Mouse (Mus musculus): Measurements from ENCODE around the gene Olr1. TPM values are rescaled to one million over a fixed set of nuclear protein-coding genes. Genes with fewer than 3 reads are reported as not detected.
A peak's percentile ranks its signal among the peaks of the same experiment; 100 is the strongest.

The Olr1 gene
- total RNA-seq (2012; rRNA removed) = 0.45 TPM in 1 of 2 replicates, not detected in the other

- Histone ChIP-seq H3K27ac (ENCODE audit: insufficient read depth, low read depth, low read length, poor library complexity, severe bottlenecking) (no peak within 1 kb of the TSS), H3K9ac (ENCODE audit: insufficient read depth, low read depth, low read length, poor library complexity, severe bottlenecking) (no peak within 1 kb of the TSS), H3K4me1 (ENCODE audit: control insufficient read depth in 2 of 2, insufficient read depth in 2 of 2, low read length in 2 of 2, poor library complexity in 1 of 2) (no peaks in the 10 kb centered on the region), H3K36me3 (ENCODE audit: control insufficient read depth, insufficient read depth, low read length, poor library complexity, severe bottlenecking) (no peaks in the 10 kb centered on the region), H3K9me3 (ENCODE audit: control insufficient read depth, insufficient read depth, low read depth, low read length) (no peaks in the 10 kb centered on the region), H3K4me3 (ENCODE audit: insufficient read depth in 1 of 2, low read depth in 1 of 2, low read length in 2 of 2, poor library complexity in 1 of 2, severe bottlenecking in 1 of 2) (no peak within 1 kb of the TSS)
- TF ChIP-seq MAFK (IDR thresholded peaks at IDR 0.05; ENCODE audit: insufficient read depth, low read depth, low read length) = no peak
- no peak for TF ChIP-seq HCFC1 (IDR thresholded peaks at IDR 0.05; ENCODE audit: borderline replicate concordance, insufficient read depth, low read length)
- TF ChIP-seq ZNF384 (IDR thresholded peaks at IDR 0.05; ENCODE audit: low read depth, low read length) = no peak
- TF ChIP-seq CHD2 (IDR thresholded peaks at IDR 0.05; ENCODE audit: low read depth, low read length) = no peak
- no peak for TF ChIP-seq ZC3H11A (IDR thresholded peaks at IDR 0.05; ENCODE audit: borderline replicate concordance, low read depth, low read length)
- DNase-seq (ENCODE audit: low read depth, low spot score) = no peak
- in situ Hi-C loops (cut with MboI; ENCODE audit: low sequenced_read_pairs in 2 of 2, unreplicated experiment in 2 of 2) = no loop called here
Measured at GRCm38 (mm10) chr6:129507024-129507423, at the start of gene Olr1. Olr1 (minus strand) TSS chr6:129507165.

- Histone ChIP-seq H3K4me1 (ENCODE audit: control insufficient read depth in 2 of 2, insufficient read depth in 2 of 2, low read length in 2 of 2, poor library complexity in 1 of 2) (no peaks in the 10 kb centered on the region), H3K4me3 (ENCODE audit: insufficient read depth in 1 of 2, low read depth in 1 of 2, low read length in 2 of 2, poor library complexity in 1 of 2, severe bottlenecking in 1 of 2) (no peak overlapping the region), H3K9ac (ENCODE audit: insufficient read depth, low read depth, low read length, poor library complexity, severe bottlenecking) (no peak overlapping the region), H3K9me3 (ENCODE audit: control insufficient read depth, insufficient read depth, low read depth, low read length) (no peaks in the 10 kb centered on the region), H3K27ac (ENCODE audit: insufficient read depth, low read depth, low read length, poor library complexity, severe bottlenecking) (no peak overlapping the region), H3K36me3 (ENCODE audit: control insufficient read depth, insufficient read depth, low read length, poor library complexity, severe bottlenecking) (no peaks in the 10 kb centered on the region)
- no peak for DNase-seq (ENCODE audit: low read depth, low spot score)
- TF ChIP-seq ZNF384 (IDR thresholded peaks at IDR 0.05; ENCODE audit: low read depth, low read length) (no peak), HCFC1 (IDR thresholded peaks at IDR 0.05; ENCODE audit: borderline replicate concordance, insufficient read depth, low read length) (no peak), ZC3H11A (IDR thresholded peaks at IDR 0.05; ENCODE audit: borderline replicate concordance, low read depth, low read length) (no peak), MAFK (IDR thresholded peaks at IDR 0.05; ENCODE audit: insufficient read depth, low read depth, low read length) (no peak)
- in situ Hi-C loops (cut with MboI; ENCODE audit: low sequenced_read_pairs in 2 of 2, unreplicated experiment in 2 of 2) = no loop called here
Measured at GRCm38 (mm10) chr6:129548009-129548408, 41.0 kb upstream of the Olr1 start.

- H3K36me3 ChIP-seq (ENCODE audit: control insufficient read depth, insufficient read depth, low read length, poor library complexity, severe bottlenecking) = no peaks in the 10 kb centered on the region
- no peak overlapping the region for H3K4me3 ChIP-seq (ENCODE audit: insufficient read depth in 1 of 2, low read depth in 1 of 2, low read length in 2 of 2, poor library complexity in 1 of 2, severe bottlenecking in 1 of 2)
- no peak for TF ChIP-seq ZC3H11A (IDR thresholded peaks at IDR 0.05; ENCODE audit: borderline replicate concordance, low read depth, low read length)
- TF ChIP-seq MAFK (IDR thresholded peaks at IDR 0.05; ENCODE audit: insufficient read depth, low read depth, low read length) = no peak
- TF ChIP-seq ZNF384 (IDR thresholded peaks at IDR 0.05; ENCODE audit: low read depth, low read length) = no peak
- TF ChIP-seq HCFC1 (IDR thresholded peaks at IDR 0.05; ENCODE audit: borderline replicate concordance, insufficient read depth, low read length) = no peak
- TF ChIP-seq CHD2 (IDR thresholded peaks at IDR 0.05; ENCODE audit: low read depth, low read length) = no peak
- H3K9me3 ChIP-seq (ENCODE audit: control insufficient read depth, insufficient read depth, low read depth, low read length) = no peaks in the 10 kb centered on the region
- in situ Hi-C loops (cut with MboI; ENCODE audit: low sequenced_read_pairs in 2 of 2, unreplicated experiment in 2 of 2) = no loop called here
- no peak overlapping the region for H3K9ac ChIP-seq (ENCODE audit: insufficient read depth, low read depth, low read length, poor library complexity, severe bottlenecking)
- H3K27ac ChIP-seq (ENCODE audit: insufficient read depth, low read depth, low read length, poor library complexity, severe bottlenecking) = no peak overlapping the region
- no peak for DNase-seq (ENCODE audit: low read depth, low spot score)
- H3K4me1 ChIP-seq (ENCODE audit: control insufficient read depth in 2 of 2, insufficient read depth in 2 of 2, low read length in 2 of 2, poor library complexity in 1 of 2) = no peaks in the 10 kb centered on the region
Measured at GRCm38 (mm10) chr6:129547277-129547676, 40.3 kb upstream of the Olr1 start.

- no peak for TF ChIP-seq MAFK (IDR thresholded peaks at IDR 0.05; ENCODE audit: insufficient read depth, low read depth, low read length)
- no peak for TF ChIP-seq ZC3H11A (IDR thresholded peaks at IDR 0.05; ENCODE audit: borderline replicate concordance, low read depth, low read length)
- TF ChIP-seq CHD2 (IDR thresholded peaks at IDR 0.05; ENCODE audit: low read depth, low read length) = no peak
- no peak for TF ChIP-seq ZNF384 (IDR thresholded peaks at IDR 0.05; ENCODE audit: low read depth, low read length)
- TF ChIP-seq HCFC1 (IDR thresholded peaks at IDR 0.05; ENCODE audit: borderline replicate concordance, insufficient read depth, low read length) = no peak
- peaks cover 12% of the 10 kb centered on the region; the same call in 1 of the 2 replicates for H3K36me3 ChIP-seq (ENCODE audit: control insufficient read depth, insufficient read depth, low read length, poor library complexity, severe bottlenecking)
- H3K9me3 ChIP-seq (ENCODE audit: control insufficient read depth, insufficient read depth, low read depth, low read length) = no peaks in the 10 kb centered on the region
- H3K9ac ChIP-seq (ENCODE audit: insufficient read depth, low read depth, low read length, poor library complexity, severe bottlenecking) = no peak overlapping the region
- no peak overlapping the region for H3K4me3 ChIP-seq (ENCODE audit: insufficient read depth in 1 of 2, low read depth in 1 of 2, low read length in 2 of 2, poor library complexity in 1 of 2, severe bottlenecking in 1 of 2)
- in situ Hi-C loops (cut with MboI; ENCODE audit: low sequenced_read_pairs in 2 of 2, unreplicated experiment in 2 of 2) = no loop called here
- H3K4me1 ChIP-seq (ENCODE audit: control insufficient read depth in 2 of 2, insufficient read depth in 2 of 2, low read length in 2 of 2, poor library complexity in 1 of 2) = no peaks in the 10 kb centered on the region
- peak; percentile 52 for DNase-seq (ENCODE audit: low read depth, low spot score)
- H3K27ac ChIP-seq (ENCODE audit: insufficient read depth, low read depth, low read length, poor library complexity, severe bottlenecking) = no peak overlapping the region
Measured at GRCm38 (mm10) chr6:129543709-129544606, 37.0 kb upstream of the Olr1 start.

Measured in ES-E14 (cell line).